Mouse (Mus musculus) thymus, adult 2 months (tissue): ENCODE data around the gene Tedc1. TPM values are rescaled to one million over a fixed set of nuclear protein-coding genes. Genes with fewer than 3 reads are reported as not detected.
A peak's percentile ranks its signal among the peaks of the same experiment; 100 is the strongest.

Experiments used
- DNase-seq: peaks from one replicate; pipeline ENCODE4 v3.0.0; 2021
- H3K27ac ChIP-seq: fragments of 200-500 bp; 2 replicates; pipeline ENCODE4 v1.5.1; 2012; ENCODE audit warnings: low read length, control low read depth; ENCODE audit not compliant: control insufficient read depth, insufficient read depth
- H3K27me3 ChIP-seq: fragments of 200-500 bp; 2 replicates; pipeline ENCODE4 v1.6.1; 2012; ENCODE audit warnings: mild to moderate bottlenecking, low read length, moderate library complexity, mixed read lengths; ENCODE audit not compliant: control insufficient read depth, insufficient read depth
- H3K36me3 ChIP-seq: fragments of 200-500 bp; 2 replicates; pipeline ENCODE4 v1.6.1; 2012; ENCODE audit warnings: mild to moderate bottlenecking, low read length, moderate library complexity; ENCODE audit not compliant: control insufficient read depth, insufficient read depth
- H3K4me1 ChIP-seq: fragments of 200-500 bp; replicated peaks from 2 replicates; pipeline ENCODE4 v1.6.1; 2012; ENCODE audit warnings: low read length; ENCODE audit not compliant: control insufficient read depth, insufficient read depth
- H3K4me3 ChIP-seq: fragments of 200-500 bp; 2 replicates; pipeline ENCODE4 v1.5.1; 2012; ENCODE audit warnings: mild to moderate bottlenecking, low read length, control low read depth, moderate library complexity; ENCODE audit not compliant: control insufficient read depth, insufficient read depth
- CTCF ChIP-seq: fragments of 200-500 bp; IDR thresholded peaks from 2 replicates; pipeline ENCODE4 v1.5.1; 2012; ENCODE audit warnings: mild to moderate bottlenecking, control low read depth, low read length, moderate library complexity, borderline replicate concordance; ENCODE audit not compliant: control insufficient read depth, poor library complexity, insufficient read depth; ENCODE audit errors: extremely low read depth
- POLR2A ChIP-seq: fragments of 200-500 bp; IDR thresholded peaks from 2 replicates; pipeline ENCODE4 v1.6.1; 2012; ENCODE audit warnings: mild to moderate bottlenecking, low read length, control low read depth, moderate library complexity; ENCODE audit not compliant: control insufficient read depth, poor library complexity, insufficient read depth; ENCODE audit errors: extremely low read depth
- WGBS: fragments of 180-500 bp; shearing (Covaris S2); methylation state at CpG from one replicate; pipeline ENCODE4 v1.1.7; 2018; 5-methylcytosine and 5-hydroxymethylcytosine counted together
- polyA plus RNA-seq: library from polyadenylated mRNA; depleted of rRNA; stranded (reverse); fragments of >200 nt; gene quantifications from 2 replicates; pipeline ENCODE4 v1.2.3, GENCODE M21; 2012

The Tedc1 gene
- polyA plus RNA-seq, 1 experiment: 96.2 TPM

- H3K27ac ChIP-seq: no peak overlapping the region
- H3K27me3 ChIP-seq: no peaks in the 10 kb centered on the region
- TF ChIP-seq CTCF (no peak), POLR2A (no peak)
- 81% methylated on average over 16 of the region's 16 CpGs for WGBS
- no peak overlapping the region for H3K4me3 ChIP-seq
- H3K36me3 ChIP-seq: no peaks in the 10 kb centered on the region
- DNase-seq: no peak
- peaks cover 44% of the 10 kb centered on the region for H3K4me1 ChIP-seq
Observed at GRCm38 (mm10) chr12:113148381-113149035, 7.7 kb upstream of the Tedc1 start.

GRCm38 (mm10) chr12:113149341-113149740 lies 6.9 kb upstream of the Tedc1 start:
- TF ChIP-seq POLR2A (no peak), CTCF (no peak)
- WGBS: 80% methylated on average over 4 of the region's 4 CpGs
- Histone ChIP-seq H3K4me3 (no peak overlapping the region), H3K36me3 (no peaks in the 10 kb centered on the region), H3K27ac (no peak overlapping the region), H3K4me1 (peaks cover 47% of the 10 kb centered on the region), H3K27me3 (no peaks in the 10 kb centered on the region)
- DNase-seq: no peak

- TF ChIP-seq POLR2A (no peak), CTCF (no peak)
- Histone ChIP-seq H3K27ac (no peak overlapping the region), H3K4me3 (no peak overlapping the region), H3K27me3 (no peaks in the 10 kb centered on the region), H3K36me3 (no peaks in the 10 kb centered on the region), H3K4me1 (peaks cover 52% of the 10 kb centered on the region)
- WGBS: 14% methylated on average over 3 of the region's 3 CpGs
- DNase-seq: no peak
Observed at GRCm38 (mm10) chr12:113149896-113150295, 6.3 kb upstream of the Tedc1 start.

- Histone ChIP-seq H3K4me3 (no peak overlapping the region), H3K36me3 (no peaks in the 10 kb centered on the region), H3K4me1 (peaks cover 58% of the 10 kb centered on the region), H3K27ac (no peak overlapping the region), H3K27me3 (no peaks in the 10 kb centered on the region)
- TF ChIP-seq CTCF (no peak), POLR2A (no peak)
- DNase-seq: no peak
- 92% methylated on average over 4 of the region's 4 CpGs for WGBS
Observed at GRCm38 (mm10) chr12:113150591-113150990, 5.6 kb upstream of the Tedc1 start.

- 66% methylated on average over 8 of the region's 8 CpGs for WGBS
- H3K27me3 ChIP-seq: no peaks in the 10 kb centered on the region
- no peak for DNase-seq
- TF ChIP-seq CTCF (no peak), POLR2A (no peak)
- H3K4me1 ChIP-seq: peaks cover 58% of the 10 kb centered on the region
- no peak overlapping the region for H3K4me3 ChIP-seq
- no peak overlapping the region for H3K27ac ChIP-seq
- H3K36me3 ChIP-seq: no peaks in the 10 kb centered on the region
Observed at GRCm38 (mm10) chr12:113151046-113151445, 5.2 kb upstream of the Tedc1 start.

- 1% methylated on average over 36 of the region's 36 CpGs for WGBS
- Histone ChIP-seq H3K4me1 (peaks cover 55% of the 10 kb centered on the region), H3K27ac (peak overlapping the region; percentile 6; the same call in 1 of the 2 replicates)
Observed at GRCm38 (mm10) chr12:113151661-113152271, 4.5 kb upstream of the Tedc1 start.

GRCm38 (mm10) chr12:113152272-113152661 lies 4.0 kb upstream of the Tedc1 start:
- DNase-seq: peak; percentile 74
- Histone ChIP-seq H3K27ac (peak overlapping the region; percentile 6; the same call in 1 of the 2 replicates), H3K36me3 (no peaks in the 10 kb centered on the region), H3K4me1 (peaks cover 56% of the 10 kb centered on the region), H3K27me3 (no peaks in the 10 kb centered on the region), H3K4me3 (peak overlapping the region; percentile 95)
- TF ChIP-seq CTCF (no peak), POLR2A (no peak)
- under 1% methylated on average over 19 of the region's 19 CpGs for WGBS

More at GRCm38 (mm10) chr12:113151661-113152271, 4.5 kb upstream of the Tedc1 start:
- Histone ChIP-seq H3K27me3 (no peaks in the 10 kb centered on the region), H3K36me3 (no peaks in the 10 kb centered on the region), H3K4me3 (peak overlapping the region; percentile 95)
- TF ChIP-seq CTCF (no peak), POLR2A (peak; percentile 35; the same call in 1 of the 2 replicates)
- DNase-seq: peak; percentile 58
